Comparison of ENCODE assay signal across 10 mouse cellular contexts in the genomic region with DNA sequence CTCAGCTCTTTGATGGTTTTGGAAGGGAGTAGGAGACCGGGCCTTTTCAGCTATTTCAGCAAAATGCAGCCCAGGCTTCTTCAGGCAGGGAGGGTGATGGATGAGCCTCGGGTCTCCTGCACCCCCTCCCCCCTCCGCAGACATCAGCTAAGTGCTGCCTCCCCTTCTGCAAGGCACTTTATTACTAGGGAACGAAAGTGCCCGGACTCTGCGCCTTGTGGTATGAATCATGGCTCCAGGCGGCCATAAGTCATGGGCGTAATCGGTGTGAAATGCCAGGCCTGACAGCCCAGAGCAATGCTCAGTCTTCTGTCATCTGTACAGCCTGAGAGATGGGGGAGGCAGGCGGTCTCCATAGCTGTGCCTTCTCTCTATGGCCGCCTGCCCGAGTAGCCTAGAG. TPM values are rescaled to one million over a fixed set of nuclear protein-coding genes. Genes with fewer than 3 reads are reported as not detected.
A peak's percentile ranks its signal among the peaks of the same experiment; 100 is the strongest.
DNase-seq lines count a peak whose midpoint lies in the region; ATAC-seq and TF ChIP-seq lines count a peak whose summit lies in the region.
"Had no signal": no experiment of that assay in that cellular context is flagged by ENCODE, and none has a peak within 500 bp of the region (broad histone marks: within the 10 kb centered on the region; RNA-seq: fewer than 3 reads in every experiment).

No protein-coding gene starts in this region.

- H3K4me1 ChIP-seq in liver, postnatal 0 days (ENCODE audit: insufficient read depth), result no peaks in the 10 kb centered on the region
- no peaks in the 10 kb centered on the region for H3K4me1 ChIP-seq in hindbrain, embryonic 14.5 days (replicated peaks; ENCODE audit: control insufficient read depth, insufficient read depth, low read length)
- peaks cover 23% of the 10 kb centered on the region for H3K4me1 ChIP-seq in neural tube, embryonic 13.5 days (replicated peaks)

- no peaks in the 10 kb centered on the region for H3K27me3 ChIP-seq in liver, postnatal 0 days (ENCODE audit: insufficient read depth, low read length)
- no peaks in the 10 kb centered on the region for H3K27me3 ChIP-seq in hindbrain, embryonic 14.5 days (ENCODE audit: control insufficient read depth, insufficient read depth, low read length)
- H3K27me3 ChIP-seq in neural tube, embryonic 13.5 days, result no peaks in the 10 kb centered on the region

- peak; percentile 66 to 80 for DNase-seq in adrenal gland, adult (ENCODE audit: inconsistent age in 2 of 2, low spot score in 1 of 2)
- DNase-seq in adrenal gland, postnatal 4 days (ENCODE audit: low spot score in 2 of 2), result no peak
- peak; percentile 40 for DNase-seq in liver
- DNase-seq in liver, postnatal 0 days, result no peak
- DNase-seq in hindbrain, embryonic 14.5 days (ENCODE audit: low spot score), result peak; percentile 24
- DNase-seq in cerebellum, adult 9-10 months, result no peak
- DNase-seq in ovary, postnatal 10 days (ENCODE audit: low spot score), result no peak

- no peak overlapping the region for H3K27ac ChIP-seq in liver, postnatal 0 days (ENCODE audit: low read depth)
- peak overlapping the region; percentile 39; the same call in 1 of the 2 replicates for H3K27ac ChIP-seq in hindbrain, embryonic 14.5 days
- peak overlapping the region; percentile 55 for H3K27ac ChIP-seq in neural tube, embryonic 13.5 days (replicated peaks)
- H3K27ac ChIP-seq: liver, embryonic 14.5 days had no signal

- no peak for TF ChIP-seq CTCF in liver, postnatal 0 days (IDR thresholded peaks at IDR 0.05; ENCODE audit: low read depth)

- no peak overlapping the region for H3K4me2 ChIP-seq in liver, postnatal 0 days (ENCODE audit: low read depth, low read length)
- no peak overlapping the region for H3K4me2 ChIP-seq in hindbrain, embryonic 14.5 days (replicated peaks)
- H3K4me2 ChIP-seq in neural tube, embryonic 13.5 days, result no peak overlapping the region

- H3K9ac ChIP-seq in liver, postnatal 0 days (replicated peaks), result no peak overlapping the region
- H3K9ac ChIP-seq in hindbrain, embryonic 14.5 days, result no peak overlapping the region
- H3K9ac ChIP-seq in neural tube, embryonic 13.5 days, result no peak overlapping the region
- H3K9ac ChIP-seq: liver, embryonic 14.5 days had no signal

- H3K36me3 ChIP-seq in liver, postnatal 0 days (replicated peaks; ENCODE audit: insufficient read depth, low read length), result 0 out of 2 replicates have a peak, but pooled peaks cover 4% of the 10 kb centered on the region
- no peaks in the 10 kb centered on the region for H3K36me3 ChIP-seq in hindbrain, embryonic 14.5 days (replicated peaks; ENCODE audit: control insufficient read depth, insufficient read depth)
- H3K36me3 ChIP-seq in neural tube, embryonic 13.5 days, result no peaks in the 10 kb centered on the region

- H3K9me3 ChIP-seq in liver, postnatal 0 days (ENCODE audit: low read length), result no peaks in the 10 kb centered on the region
- no peaks in the 10 kb centered on the region for H3K9me3 ChIP-seq in hindbrain, embryonic 14.5 days (ENCODE audit: control insufficient read depth, low read length)
- H3K9me3 ChIP-seq in neural tube, embryonic 13.5 days, result no peaks in the 10 kb centered on the region

- WGBS in liver, postnatal 0 days (ENCODE audit: insufficient replicate concordance), result 64% methylated on average over 12 of the region's 12 CpGs
- WGBS in hindbrain, embryonic 14.5 days, result 61% methylated on average over 12 of the region's 12 CpGs
- 25% methylated on average over 12 of the region's 12 CpGs for WGBS in neural tube, embryonic 13.5 days

- ATAC-seq in liver, postnatal 0 days, result no peak
- peak; percentile 64; the same call in 1 of the 2 replicates for ATAC-seq in hindbrain, embryonic 14.5 days (ENCODE audit: low FRiP score)
- ATAC-seq in neural tube, embryonic 13.5 days (ENCODE audit: low read depth), result peak; percentile 86

- no peak overlapping the region for H3K4me3 ChIP-seq in liver, postnatal 0 days (ENCODE audit: low read depth, low read length)
- H3K4me3 ChIP-seq in hindbrain, embryonic 14.5 days (replicated peaks; ENCODE audit: low read length), result no peak overlapping the region
- H3K4me3 ChIP-seq in neural tube, embryonic 13.5 days, result no peak overlapping the region

- TF ChIP-seq EP300 in liver, postnatal 0 days (IDR thresholded peaks at IDR 0.05; ENCODE audit: low read depth), result no peak

RNA-seq across cellular contexts. Expression of a gene that starts 18.7 kb away (rescaled TPM):
- 100 to 1,000 TPM; 515 to 549 TPM for total RNA-seq in adrenal gland, postnatal 4 days (2021)
- not detected in 2 replicates for polyA plus RNA-seq in liver, postnatal 0 days (2015; fragmentation: Nextera tagmentation; extraction: Ambion mirVana)
- 2.3 and 3.7 TPM in 2 replicates for polyA plus RNA-seq in hindbrain, embryonic 14.5 days (2014; fragmentation: Nextera tagmentation; extraction: Ambion mirVana)
- polyA plus RNA-seq in neural tube, embryonic 13.5 days (2015; fragmentation: Nextera tagmentation; extraction: Ambion mirVana), result 0.41 and 0.67 TPM in 2 replicates
- total RNA-seq: neutrophil, adult 5-6 weeks had no signal
- polyA plus RNA-seq: liver, embryonic 14.5 days had no signal

RNA-seq across cellular contexts. Expression of a gene that starts 41.4 kb away (rescaled TPM):
- 1 to 10 TPM; 4.0 to 5.0 TPM for total RNA-seq in adrenal gland, postnatal 4 days (2021)
- polyA plus RNA-seq in liver, postnatal 0 days (2015; fragmentation: Nextera tagmentation; extraction: Ambion mirVana), result not detected in 2 replicates
- 7.9 and 9.4 TPM in 2 replicates for polyA plus RNA-seq in hindbrain, embryonic 14.5 days (2014; fragmentation: Nextera tagmentation; extraction: Ambion mirVana)
- 3.0 TPM in 2 replicates for polyA plus RNA-seq in neural tube, embryonic 13.5 days (2015; fragmentation: Nextera tagmentation; extraction: Ambion mirVana)
- total RNA-seq: neutrophil, adult 5-6 weeks had no signal

Comparison
In these comparisons a context has a peak if more than half of its experiments do, and no peak if none do; other contexts are left out.
1. DNase-seq: peak in adrenal gland, adult (2 of 2), liver (single experiment) and hindbrain, embryonic 14.5 days (single experiment); none in adrenal gland, postnatal 4 days (0 of 2), liver, postnatal 0 days (single experiment), cerebellum, adult 9-10 months (single experiment) and ovary, postnatal 10 days (single experiment).